Mouse (Mus musculus): ENCODE measurements around the gene Lcn9. TPM values are rescaled to one million over a fixed set of nuclear protein-coding genes. Genes with fewer than 3 reads are reported as not detected.

Lcn9 gene
- polyA plus RNA-seq, 1 experiment from 2014 or later, result not detected

GRCm38 (mm10) chr2:25862038-25862437 lies 39.1 kb downstream of the Lcn9 start:
- Histone ChIP-seq H3K4me2 (replicated peaks; ENCODE audit: low read depth, low read length) (no peak overlapping the region), H3K36me3 (ENCODE audit: control insufficient read depth, insufficient read depth, low read length) (no peaks in the 10 kb centered on the region), H3K9ac (ENCODE audit: low read depth, low read length) (no peak overlapping the region), H3K4me3 (ENCODE audit: low read length) (no peak overlapping the region), H3K9me3 (ENCODE audit: control insufficient read depth, low read length) (no peaks in the 10 kb centered on the region), H3K4me1 (ENCODE audit: control insufficient read depth, insufficient read depth, low read length) (peaks cover 9% of the 10 kb centered on the region), H3K27me3 (ENCODE audit: control insufficient read depth, insufficient read depth, low read length) (peaks cover 23% of the 10 kb centered on the region), H3K27ac (ENCODE audit: low read depth, low read length) (no peak overlapping the region)
- no peak for ATAC-seq (ENCODE audit: low FRiP score, low TSS enrichment)
- 61% methylated on average over 2 of the region's 2 CpGs for WGBS

GRCm38 (mm10) chr2:25862696-25863270 lies 39.8 kb downstream of the Lcn9 start:
- peaks cover 23% of the 10 kb centered on the region for H3K27me3 ChIP-seq (ENCODE audit: control insufficient read depth, insufficient read depth, low read length)
- no peak overlapping the region for H3K27ac ChIP-seq (ENCODE audit: low read depth, low read length)
- H3K4me1 ChIP-seq (ENCODE audit: control insufficient read depth, insufficient read depth, low read length), result peaks cover 9% of the 10 kb centered on the region
- no peaks in the 10 kb centered on the region for H3K9me3 ChIP-seq (ENCODE audit: control insufficient read depth, low read length)
- H3K9ac ChIP-seq (ENCODE audit: low read depth, low read length), result no peak overlapping the region
- ATAC-seq (ENCODE audit: low FRiP score, low TSS enrichment), result no peak
- no peak overlapping the region for H3K4me3 ChIP-seq (ENCODE audit: low read length)
- WGBS, result 64% methylated on average over 5 of the region's 5 CpGs
- peak overlapping the region; percentile 96; the same call in 1 of the 2 replicates for H3K4me2 ChIP-seq (replicated peaks; ENCODE audit: low read depth, low read length)
- H3K36me3 ChIP-seq (ENCODE audit: control insufficient read depth, insufficient read depth, low read length), result no peaks in the 10 kb centered on the region

DNA sequence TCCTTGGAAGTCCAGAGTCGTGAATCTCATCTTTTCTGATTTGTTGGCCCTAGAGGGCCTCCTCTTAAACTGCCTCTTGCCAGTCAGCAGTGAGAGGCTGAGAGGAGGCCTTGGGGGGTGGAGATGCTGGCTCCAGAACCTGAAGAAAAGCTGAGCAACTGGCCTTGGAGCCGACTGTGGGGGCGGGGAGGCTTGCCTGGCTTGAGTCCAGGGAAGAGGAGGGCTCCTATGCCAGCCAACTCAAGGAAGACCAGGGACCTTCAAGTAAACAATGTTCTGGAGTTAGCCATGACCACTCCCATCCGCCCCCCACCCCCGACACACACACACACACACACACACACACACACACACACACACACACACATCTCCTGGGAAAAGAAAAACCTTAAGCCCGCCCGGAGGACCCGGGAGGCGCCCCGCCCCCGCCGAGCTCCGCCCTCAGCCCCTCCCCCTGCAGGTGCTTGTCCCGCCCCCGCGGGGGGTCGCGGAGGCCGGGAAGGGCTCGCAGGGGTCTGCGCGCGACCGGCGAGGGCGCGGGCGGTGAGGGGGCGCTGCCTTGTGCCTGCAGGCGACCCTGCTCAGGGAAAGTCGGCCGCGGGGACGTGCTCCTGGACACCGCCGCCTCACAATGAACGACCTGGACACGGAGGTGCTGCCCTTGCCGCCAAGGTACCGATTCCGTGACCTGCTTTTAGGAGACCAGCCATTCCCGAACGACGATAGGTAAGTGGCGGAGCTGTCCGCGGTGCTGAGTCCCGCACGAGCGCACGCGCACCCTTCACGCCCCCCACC lies 40.6 kb downstream of the Lcn9 start, which contains the start of gene Kcnt1:
Gene Kcnt1, plus strand, starts transcription at position 398 of the 795 bp plus-strand sequence.
- 1% methylated on average over 48 of the region's 53 CpGs for WGBS
- H3K27me3 ChIP-seq (ENCODE audit: control insufficient read depth, insufficient read depth, low read length), result peaks cover 23% of the 10 kb centered on the region
- H3K9ac ChIP-seq (ENCODE audit: low read depth, low read length), result no peak within 1 kb of the TSS; the same call in 1 of the 2 replicates
- peak; percentile 49 for ATAC-seq (ENCODE audit: low FRiP score, low TSS enrichment)
- H3K9me3 ChIP-seq (ENCODE audit: control insufficient read depth, low read length), result no peaks in the 10 kb centered on the region
- H3K4me2 ChIP-seq (replicated peaks; ENCODE audit: low read depth, low read length), result peak within 1 kb of the TSS; percentile 96
- no peak within 1 kb of the TSS for H3K27ac ChIP-seq (ENCODE audit: low read depth, low read length)
- H3K4me3 ChIP-seq (ENCODE audit: low read length), result peak within 1 kb of the TSS; percentile 51
- no peaks in the 10 kb centered on the region for H3K36me3 ChIP-seq (ENCODE audit: control insufficient read depth, insufficient read depth, low read length)
- H3K4me1 ChIP-seq (ENCODE audit: control insufficient read depth, insufficient read depth, low read length), result peaks cover 9% of the 10 kb centered on the region

DNA sequence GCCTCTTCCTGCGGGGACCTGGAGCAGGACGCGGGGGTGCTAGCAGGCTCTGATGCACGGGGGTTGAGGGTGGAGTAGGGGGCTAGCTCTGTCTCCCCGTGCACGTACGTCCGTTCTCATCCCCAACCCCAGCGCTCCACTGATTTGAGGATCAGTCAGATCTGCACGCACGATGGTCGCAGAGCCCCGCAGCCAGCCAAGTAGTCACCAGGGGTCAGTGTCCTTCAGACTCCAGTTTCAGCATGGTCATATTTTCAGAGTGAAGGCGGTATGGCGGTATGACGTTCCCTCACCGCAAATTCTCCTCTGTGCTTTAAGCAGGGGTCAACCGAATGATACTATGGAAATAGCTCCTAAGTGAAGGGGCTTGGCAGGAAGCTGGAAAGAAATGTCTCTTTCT lies 41.3 kb downstream of the Lcn9 start:
- H3K27me3 ChIP-seq (ENCODE audit: control insufficient read depth, insufficient read depth, low read length), result peaks cover 23% of the 10 kb centered on the region
- 4% methylated on average over 18 of the region's 18 CpGs for WGBS
- no peak for ATAC-seq (ENCODE audit: low FRiP score, low TSS enrichment)

DNA sequence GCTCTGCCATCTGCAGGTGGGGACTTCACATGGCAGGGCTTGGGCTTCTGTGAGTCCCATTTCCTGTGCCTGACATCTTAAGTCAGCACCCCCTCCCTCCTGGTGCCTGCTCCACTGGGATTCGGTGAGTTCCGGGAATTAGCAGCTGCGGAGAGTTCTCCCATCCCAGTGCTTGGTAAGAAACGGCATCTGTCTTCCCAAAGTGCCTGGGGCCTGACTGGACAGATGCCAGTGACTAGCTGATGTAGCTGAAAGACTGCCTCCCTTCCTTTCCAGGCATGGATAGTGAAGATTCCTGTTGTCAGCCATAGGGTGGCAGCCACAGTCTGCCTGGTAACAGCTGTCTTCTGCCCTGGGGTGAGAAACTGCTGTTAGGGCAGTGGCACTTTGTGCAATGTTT lies 42.5 kb downstream of the Lcn9 start:
- Histone ChIP-seq H3K27me3 (ENCODE audit: control insufficient read depth, insufficient read depth, low read length) (peaks cover 23% of the 10 kb centered on the region), H3K4me1 (ENCODE audit: control insufficient read depth, insufficient read depth, low read length) (peaks cover 9% of the 10 kb centered on the region), H3K36me3 (ENCODE audit: control insufficient read depth, insufficient read depth, low read length) (no peaks in the 10 kb centered on the region), H3K9ac (ENCODE audit: low read depth, low read length) (no peak overlapping the region), H3K27ac (ENCODE audit: low read depth, low read length) (no peak overlapping the region), H3K4me3 (ENCODE audit: low read length) (no peak overlapping the region), H3K9me3 (ENCODE audit: control insufficient read depth, low read length) (no peaks in the 10 kb centered on the region), H3K4me2 (replicated peaks; ENCODE audit: low read depth, low read length) (no peak overlapping the region)
- 22% methylated on average over 4 of the region's 4 CpGs for WGBS
- no peak for ATAC-seq (ENCODE audit: low FRiP score, low TSS enrichment)

More for the DNA sequence above, 41.3 kb downstream of the Lcn9 start:
- Histone ChIP-seq H3K4me3 (ENCODE audit: low read length) (peak overlapping the region; percentile 51), H3K27ac (ENCODE audit: low read depth, low read length) (no peak overlapping the region), H3K9ac (ENCODE audit: low read depth, low read length) (no peak overlapping the region), H3K4me1 (ENCODE audit: control insufficient read depth, insufficient read depth, low read length) (peaks cover 9% of the 10 kb centered on the region), H3K4me2 (replicated peaks; ENCODE audit: low read depth, low read length) (peak overlapping the region; percentile 96), H3K36me3 (ENCODE audit: control insufficient read depth, insufficient read depth, low read length) (no peaks in the 10 kb centered on the region), H3K9me3 (ENCODE audit: control insufficient read depth, low read length) (no peaks in the 10 kb centered on the region)

- Histone ChIP-seq H3K9ac (ENCODE audit: low read depth, low read length) (no peak overlapping the region), H3K27me3 (ENCODE audit: control insufficient read depth, insufficient read depth, low read length) (peaks cover 23% of the 10 kb centered on the region), H3K4me1 (ENCODE audit: control insufficient read depth, insufficient read depth, low read length) (peaks cover 9% of the 10 kb centered on the region), H3K36me3 (ENCODE audit: control insufficient read depth, insufficient read depth, low read length) (no peaks in the 10 kb centered on the region), H3K9me3 (ENCODE audit: control insufficient read depth, low read length) (no peaks in the 10 kb centered on the region), H3K4me3 (ENCODE audit: low read length) (no peak overlapping the region), H3K4me2 (replicated peaks; ENCODE audit: low read depth, low read length) (no peak overlapping the region), H3K27ac (ENCODE audit: low read depth, low read length) (no peak overlapping the region)
- ATAC-seq (ENCODE audit: low FRiP score, low TSS enrichment), result no peak
- 52% methylated on average over 5 of the region's 5 CpGs for WGBS
Measured at GRCm38 (mm10) chr2:25866656-25867055, 43.7 kb downstream of the Lcn9 start.

Other genes starting within 250 kb of the Lcn9 start
- gene Mamdc4, start 248.3 kb upstream of the Lcn9 start, polyA plus RNA-seq (2014; fragmentation: Nextera tagmentation; extraction: Ambion mirVana), result 3.3 and 7.5 TPM in 2 replicates
- 229 and 294 TPM in 2 replicates for gene Phpt1, start 247.9 kb upstream of the Lcn9 start, polyA plus RNA-seq (2014; fragmentation: Nextera tagmentation; extraction: Ambion mirVana)
- 0.07 and 0.18 TPM in 2 replicates for gene Ajm1, start 241.4 kb upstream of the Lcn9 start, polyA plus RNA-seq (2014; fragmentation: Nextera tagmentation; extraction: Ambion mirVana)
- gene Rabl6, start 214.6 kb upstream of the Lcn9 start, polyA plus RNA-seq (2014; fragmentation: Nextera tagmentation; extraction: Ambion mirVana), result 59.6 and 81.1 TPM in 2 replicates
- 0.23 and 0.29 TPM in 2 replicates for gene Ccdc183, start 205.5 kb upstream of the Lcn9 start, polyA plus RNA-seq (2014; fragmentation: Nextera tagmentation; extraction: Ambion mirVana)
- gene Tmem141, start 201.1 kb upstream of the Lcn9 start, polyA plus RNA-seq (2014; fragmentation: Nextera tagmentation; extraction: Ambion mirVana), result 24.3 and 35.0 TPM in 2 replicates
- gene Fcna, start 195.1 kb upstream of the Lcn9 start, polyA plus RNA-seq (2014; fragmentation: Nextera tagmentation; extraction: Ambion mirVana), result 1.6 and 1.9 TPM in 2 replicates
- not detected in 2 replicates for gene Lcn8, start 170.0 kb upstream of the Lcn9 start, polyA plus RNA-seq (2014; fragmentation: Nextera tagmentation; extraction: Ambion mirVana)
- gene Lcn5, start 165.2 kb upstream of the Lcn9 start, polyA plus RNA-seq (2014; fragmentation: Nextera tagmentation; extraction: Ambion mirVana), result not detected in 2 replicates
- gene Lcn6, start 146.4 kb upstream of the Lcn9 start, polyA plus RNA-seq (2014; fragmentation: Nextera tagmentation; extraction: Ambion mirVana), result not detected in 2 replicates
- gene Lcn10, start 140.4 kb upstream of the Lcn9 start, polyA plus RNA-seq (2014; fragmentation: Nextera tagmentation; extraction: Ambion mirVana), result not detected in 2 replicates
- not detected in 2 replicates for gene Obp2a, start 123.1 kb upstream of the Lcn9 start, polyA plus RNA-seq (2014; fragmentation: Nextera tagmentation; extraction: Ambion mirVana)
- 83.2 and 93.7 TPM in 2 replicates for gene Bmyc, start 116.4 kb upstream of the Lcn9 start, polyA plus RNA-seq (2014; fragmentation: Nextera tagmentation; extraction: Ambion mirVana)
- not detected in 2 replicates for gene Obp2b, start 86.1 kb upstream of the Lcn9 start, polyA plus RNA-seq (2014; fragmentation: Nextera tagmentation; extraction: Ambion mirVana)
- gene Lcn3, start 57.6 kb upstream of the Lcn9 start, polyA plus RNA-seq (2014; fragmentation: Nextera tagmentation; extraction: Ambion mirVana), result 0.45 TPM in 1 of 2 replicates, not detected in the other
- not detected in 2 replicates for gene Lcn11, start 46.1 kb upstream of the Lcn9 start, polyA plus RNA-seq (2014; fragmentation: Nextera tagmentation; extraction: Ambion mirVana)
- not detected in 2 replicates for gene Gm13539, start 40.9 kb upstream of the Lcn9 start, polyA plus RNA-seq (2014; fragmentation: Nextera tagmentation; extraction: Ambion mirVana)
- not detected in 2 replicates for gene Glt6d1, start 7.3 kb upstream of the Lcn9 start, polyA plus RNA-seq (2014; fragmentation: Nextera tagmentation; extraction: Ambion mirVana)
- not detected in 2 replicates for gene Sohlh1, start 24.1 kb downstream of the Lcn9 start, polyA plus RNA-seq (2014; fragmentation: Nextera tagmentation; extraction: Ambion mirVana)
- 0.07 and 0.67 TPM in 2 replicates for gene Kcnt1, start 40.6 kb downstream of the Lcn9 start, polyA plus RNA-seq (2014; fragmentation: Nextera tagmentation; extraction: Ambion mirVana)
- gene Camsap1, start 160.1 kb downstream of the Lcn9 start, polyA plus RNA-seq (2014; fragmentation: Nextera tagmentation; extraction: Ambion mirVana), result 12.6 and 24.8 TPM in 2 replicates
- gene Ubac1, start 198.6 kb downstream of the Lcn9 start, polyA plus RNA-seq (2014; fragmentation: Nextera tagmentation; extraction: Ambion mirVana), result 80.0 and 94.3 TPM in 2 replicates